Mouse (Mus musculus) gastrocnemius, postnatal 4 days (tissue): Measurements from ENCODE around the gene Col11a1. TPM values are rescaled to one million over a fixed set of nuclear protein-coding genes. Genes with fewer than 3 reads are reported as not detected.
A peak's percentile ranks its signal among the peaks of the same experiment; 100 is the strongest.

Experiments
- DNase-seq, 2 experiments: peaks; one replicate each; pipeline ENCODE4 v3.0.0; 2021 to 2022; ENCODE audit warnings: low spot score in 2 of 2, mixed read lengths in 2 of 2
- long read RNA-seq, 2 experiments: library from polyadenylated mRNA; stranded (forward); transcript quantifications; one replicate each; pipeline ENCODE4 v2.0.0; 2021
- total RNA-seq, 2 experiments: library from RNA; stranded (reverse); gene quantifications; 2 replicates each; pipeline ENCODE4 v1.2.3; 2021

Col11a1 gene
- total RNA-seq: 10 to 100 TPM; 43.8 to 75.5 TPM
- long read RNA-seq, experiment 1, full-length matches to known transcripts: 10 of 35 reads
- long read RNA-seq, experiment 1, partial matches to known transcripts: 23 of 35 reads
- long read RNA-seq, experiment 1, other reads (novel, unspliced or antisense): 2 of 35 reads
- long read RNA-seq, experiment 2, full-length matches to known transcripts: 26 of 76 reads
- long read RNA-seq, experiment 2, partial matches to known transcripts: 40 of 76 reads
- long read RNA-seq, experiment 2, other reads (novel, unspliced or antisense): 10 of 76 reads

- peak; percentile 49 to 63 for DNase-seq
Observed at GRCm38 (mm10) chr3:114029971-114030635, at the start of gene Col11a1. Col11a1 (plus strand) TSS chr3:114030540.

- DNase-seq: no peak
Observed at GRCm38 (mm10) chr3:113990936-113991335, 39.4 kb upstream of the Col11a1 start.

GRCm38 (mm10) chr3:114030886-114031285 lies 546 bp downstream of the Col11a1 start:
- DNase-seq: no peak

- peak in 1 of 2 experiments; percentile 14 for DNase-seq
Observed at GRCm38 (mm10) chr3:114031351-114032213, 1.2 kb downstream of the Col11a1 start.

GRCm38 (mm10) chr3:114032333-114032732 lies 2.0 kb downstream of the Col11a1 start:
- DNase-seq: peak in 1 of 2 experiments; percentile 13

- DNase-seq: no peak
Observed at GRCm38 (mm10) chr3:114052406-114052805, 22.1 kb downstream of the Col11a1 start.

- DNase-seq: no peak
Observed at GRCm38 (mm10) chr3:114053501-114053900, 23.2 kb downstream of the Col11a1 start.

- DNase-seq: no peak
Observed at GRCm38 (mm10) chr3:114065123-114065522, 34.8 kb downstream of the Col11a1 start.

GRCm38 (mm10) chr3:114065587-114065986 lies 35.2 kb downstream of the Col11a1 start:
- peak; percentile 15 to 23 for DNase-seq

- DNase-seq: no peak
Observed at GRCm38 (mm10) chr3:114099335-114099734, 69.0 kb downstream of the Col11a1 start.

GRCm38 (mm10) chr3:114107099-114107498 lies 76.8 kb downstream of the Col11a1 start:
- DNase-seq: no peak

GRCm38 (mm10) chr3:114147140-114147539 lies 116.8 kb downstream of the Col11a1 start:
- no peak for DNase-seq

- no peak for DNase-seq
Observed at GRCm38 (mm10) chr3:114197964-114198750, 167.8 kb downstream of the Col11a1 start.

- no peak for DNase-seq
Observed at GRCm38 (mm10) chr3:114212255-114212654, 181.9 kb downstream of the Col11a1 start.

- no peak for DNase-seq
Observed at GRCm38 (mm10) chr3:114216105-114216504, 185.8 kb downstream of the Col11a1 start.

- DNase-seq: no peak
Observed at GRCm38 (mm10) chr3:114229501-114229900, 199.2 kb downstream of the Col11a1 start.
